Mouse (Mus musculus) cortical plate, adult 2 months (tissue): ENCODE results near the gene Pax7.

Experiments used
- CTCF ChIP-seq: fragments of 200-500 bp; IDR thresholded peaks from 2 replicates; pipeline ENCODE4 v1.5.1; 2011; ENCODE audit warnings: mild to moderate bottlenecking, control low read depth, low read length; ENCODE audit not compliant: insufficient read depth; ENCODE audit errors: extremely low read depth
- POLR2A ChIP-seq: fragments of 200-500 bp; IDR thresholded peaks from 2 replicates; pipeline ENCODE4 v1.6.1; 2011; ENCODE audit warnings: mild to moderate bottlenecking, low read length, control low read depth; ENCODE audit not compliant: insufficient read depth; ENCODE audit errors: extremely low read depth

DNA sequence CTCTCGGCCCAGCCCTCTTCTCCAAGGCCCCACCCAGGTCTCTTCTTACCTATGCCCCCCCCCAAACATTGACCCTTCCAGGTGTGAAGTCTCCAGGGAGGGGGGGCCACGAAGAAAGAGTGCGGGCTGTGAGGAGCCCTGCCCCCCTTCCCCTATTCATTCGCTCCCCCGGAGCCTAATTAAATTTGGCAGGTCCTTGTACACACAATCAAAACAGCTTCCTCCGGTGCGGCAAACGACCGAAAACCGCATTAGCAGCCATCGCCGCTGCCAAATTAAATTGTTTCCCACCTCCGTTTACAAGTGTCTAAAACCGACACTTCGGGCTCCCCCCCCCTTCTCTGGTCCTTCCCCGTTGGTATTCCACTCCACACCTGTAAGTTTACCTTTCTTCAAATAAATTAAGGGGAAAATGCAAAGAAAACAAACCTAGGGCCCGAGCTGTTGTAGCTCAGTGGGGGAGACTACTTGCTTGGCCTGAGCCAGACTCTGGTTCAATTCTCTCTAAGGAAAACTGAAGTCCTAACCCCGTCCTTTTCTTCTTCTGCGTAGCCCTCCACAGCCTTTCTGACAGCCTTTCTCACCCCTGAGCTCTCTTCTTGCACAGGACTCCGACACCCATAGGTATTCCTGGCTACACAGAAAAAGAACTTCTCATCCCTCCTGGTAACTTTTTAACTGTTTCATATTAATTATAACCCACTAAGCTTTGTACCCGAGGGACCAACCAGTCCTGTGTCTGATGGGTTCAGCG is 8.6 kb downstream of the Pax7 start:
- TF ChIP-seq CTCF (no peak), POLR2A (no peak)
